Mouse (Mus musculus) neural tube, embryonic 14.5 days (tissue): ENCODE data around the gene Hist1h2bf. TPM values are rescaled to one million over a fixed set of nuclear protein-coding genes. Genes with fewer than 3 reads are reported as not detected.
"Not testable (repeated sequence)": the region's sequence is repeated elsewhere in the genome, so short reads cannot be mapped to it uniquely, and the experiment has no call there.

Source experiments
- ATAC-seq: fragments of 200-750 bp; cut with Nextera tagmentation; 2 replicates; pipeline ENCODE4 v1.8.0; 2017; ENCODE audit warnings: low read depth, mild to moderate bottlenecking, moderate TSS enrichment, moderate library complexity
- H3K27ac ChIP-seq: fragments of 300-500 bp; sonication (generic); 2 replicates; pipeline ENCODE4 v1.5.1; 2014; ENCODE audit warnings: low read depth, mild to moderate bottlenecking, control low read depth, low read length, moderate library complexity, mixed read lengths
- H3K27me3 ChIP-seq: fragments of 300-500 bp; sonication (generic); 2 replicates; pipeline ENCODE4 v1.6.1; 2014; ENCODE audit warnings: low read length; ENCODE audit not compliant: control insufficient read depth, insufficient read depth
- H3K36me3 ChIP-seq: fragments of 300-500 bp; sonication (generic); 2 replicates; pipeline ENCODE4 v1.6.1; 2014; ENCODE audit warnings: low read length, mixed read lengths; ENCODE audit not compliant: control insufficient read depth, insufficient read depth
- H3K4me1 ChIP-seq: fragments of 300-500 bp; sonication (generic); 2 replicates; pipeline ENCODE4 v1.6.1; 2014; ENCODE audit warnings: low read length; ENCODE audit not compliant: control insufficient read depth, insufficient read depth
- H3K4me2 ChIP-seq: fragments of 300-500 bp; sonication (generic); 2 replicates; pipeline ENCODE4 v1.6.1; 2014; ENCODE audit warnings: mild to moderate bottlenecking, low read depth, low read length, control low read depth
- H3K4me3 ChIP-seq: fragments of 300-500 bp; sonication (generic); 2 replicates; pipeline ENCODE4 v1.5.1; 2014; ENCODE audit warnings: low read depth, low read length, control low read depth, mixed read lengths
- H3K9ac ChIP-seq: fragments of 300-500 bp; sonication (generic); replicated peaks from 2 replicates; pipeline ENCODE4 v1.6.1; 2014; ENCODE audit warnings: low read depth, mild to moderate bottlenecking, control low read depth, low read length, mixed read lengths
- H3K9me3 ChIP-seq: fragments of 300-500 bp; sonication (generic); 2 replicates; pipeline ENCODE4 v1.6.1; 2016; ENCODE audit warnings: low read length; ENCODE audit not compliant: control insufficient read depth
- WGBS: fragments of 180-500 bp; shearing (Covaris S2); extraction: QIAGEN DNeasy Blood & Tissue Kit; methylation state at CpG from one replicate; pipeline ENCODE4 v1.1.7; 2014; 5-methylcytosine and 5-hydroxymethylcytosine counted together
- polyA plus RNA-seq: library from polyadenylated mRNA; unstranded; fragments of >200 nt; fragmentation: Nextera tagmentation; extraction: Ambion mirVana; gene quantifications from 2 replicates; pipeline ENCODE4 v1.2.1, GENCODE M21; 2014

Hist1h2bf gene
- polyA plus RNA-seq, 1 experiment from 2014 or later: not detected

DNA sequence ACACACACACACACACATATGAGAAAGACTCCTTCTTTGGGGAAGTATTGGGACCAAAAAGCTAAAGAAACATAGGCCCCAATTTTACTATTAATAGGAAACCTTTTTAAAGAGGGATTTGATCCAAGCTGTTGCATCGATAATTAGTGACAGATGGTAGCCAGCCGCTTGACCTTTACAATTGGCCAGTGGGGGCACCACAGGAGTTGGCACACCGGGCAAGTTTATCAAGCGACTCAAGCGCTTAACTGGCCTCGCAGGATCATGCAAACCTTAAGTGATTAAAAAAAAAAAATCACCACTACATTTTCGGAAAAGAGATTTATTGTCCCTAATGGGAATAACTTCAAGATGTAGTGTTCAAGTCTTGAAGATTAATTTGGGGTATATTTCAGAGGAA, 18.6 kb upstream of the Hist1h2bf start:
- Histone ChIP-seq H3K4me1 (no peaks in the 10 kb centered on the region), H3K36me3 (no peaks in the 10 kb centered on the region), H3K4me3 (no peak overlapping the region), H3K27ac (no peak overlapping the region), H3K27me3 (no peaks in the 10 kb centered on the region), H3K9ac (no peak overlapping the region), H3K4me2 (no peak overlapping the region), H3K9me3 (no peaks in the 10 kb centered on the region)
- WGBS: 93% methylated on average over 7 of the region's 7 CpGs
- ATAC-seq: no peak

DNA sequence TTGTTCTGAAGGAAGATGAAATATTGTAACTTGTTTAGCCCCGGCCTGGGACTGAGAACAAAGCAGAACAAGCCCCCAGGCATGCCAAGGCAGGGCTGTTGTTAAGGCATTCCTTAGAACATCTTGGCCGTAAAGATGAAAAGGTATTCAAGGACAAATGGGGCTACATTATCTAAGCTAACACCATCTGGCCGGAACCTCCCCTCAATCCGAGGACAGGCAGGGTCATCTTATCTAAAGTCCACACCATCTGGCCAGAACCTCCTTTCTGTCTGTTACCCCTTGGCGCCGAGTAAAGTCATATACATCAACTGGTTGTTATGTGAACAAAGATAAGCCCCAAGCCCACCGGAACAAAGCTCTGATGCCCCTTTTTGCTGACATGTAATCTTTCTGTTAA, 17.9 kb upstream of the Hist1h2bf start:
- H3K4me1 ChIP-seq, H3K27ac ChIP-seq, H3K4me3 ChIP-seq, H3K27me3 ChIP-seq, H3K9ac ChIP-seq, H3K9me3 ChIP-seq, H3K36me3 ChIP-seq, ATAC-seq, H3K4me2 ChIP-seq: not testable (repeated sequence)
- 84% methylated on average over 7 of the region's 7 CpGs for whole genome bisulfite sequencing

- Histone ChIP-seq H3K9me3 (no peaks in the 10 kb centered on the region), H3K27ac (no peak overlapping the region), H3K4me1 (peaks cover 7% of the 10 kb centered on the region), H3K9ac (no peak overlapping the region), H3K27me3 (no peaks in the 10 kb centered on the region), H3K4me2 (no peak overlapping the region), H3K4me3 (no peak overlapping the region), H3K36me3 (no peaks in the 10 kb centered on the region)
- ATAC-seq: no peak
- 94% methylated on average over 7 of the region's 7 CpGs for WGBS
Observed at GRCm38 (mm10) chr13:23591206-23591605, 17.2 kb upstream of the Hist1h2bf start.

DNA sequence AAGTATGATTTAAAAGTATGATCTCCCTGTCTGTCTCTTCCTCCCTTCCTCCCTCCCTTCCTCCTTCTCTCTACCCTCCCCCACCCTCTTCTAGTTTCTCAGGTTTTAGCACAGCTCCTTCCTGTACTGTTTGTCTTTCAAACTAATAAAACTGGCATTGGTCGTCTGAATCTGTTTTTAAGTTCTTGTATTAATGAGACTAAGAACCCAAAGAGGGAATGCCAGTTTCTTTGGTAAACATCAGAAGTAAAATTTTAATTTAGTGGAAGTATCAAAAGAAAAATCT, 12.9 kb upstream of the Hist1h2bf start:
- Histone ChIP-seq H3K9ac (no peak overlapping the region), H3K27ac (no peak overlapping the region; the same call in 1 of the 2 replicates), H3K9me3 (no peaks in the 10 kb centered on the region), H3K4me2 (peak overlapping the region; percentile 62), H3K4me1 (peaks cover 21% of the 10 kb centered on the region), H3K27me3 (no peaks in the 10 kb centered on the region), H3K4me3 (0 out of 2 replicates have a peak overlapping the region, but pooled peaks have one; percentile 46), H3K36me3 (no peaks in the 10 kb centered on the region)
- ATAC-seq: no peak
- WGBS: 0% methylated on average over 1 of the region's 1 CpGs

DNA sequence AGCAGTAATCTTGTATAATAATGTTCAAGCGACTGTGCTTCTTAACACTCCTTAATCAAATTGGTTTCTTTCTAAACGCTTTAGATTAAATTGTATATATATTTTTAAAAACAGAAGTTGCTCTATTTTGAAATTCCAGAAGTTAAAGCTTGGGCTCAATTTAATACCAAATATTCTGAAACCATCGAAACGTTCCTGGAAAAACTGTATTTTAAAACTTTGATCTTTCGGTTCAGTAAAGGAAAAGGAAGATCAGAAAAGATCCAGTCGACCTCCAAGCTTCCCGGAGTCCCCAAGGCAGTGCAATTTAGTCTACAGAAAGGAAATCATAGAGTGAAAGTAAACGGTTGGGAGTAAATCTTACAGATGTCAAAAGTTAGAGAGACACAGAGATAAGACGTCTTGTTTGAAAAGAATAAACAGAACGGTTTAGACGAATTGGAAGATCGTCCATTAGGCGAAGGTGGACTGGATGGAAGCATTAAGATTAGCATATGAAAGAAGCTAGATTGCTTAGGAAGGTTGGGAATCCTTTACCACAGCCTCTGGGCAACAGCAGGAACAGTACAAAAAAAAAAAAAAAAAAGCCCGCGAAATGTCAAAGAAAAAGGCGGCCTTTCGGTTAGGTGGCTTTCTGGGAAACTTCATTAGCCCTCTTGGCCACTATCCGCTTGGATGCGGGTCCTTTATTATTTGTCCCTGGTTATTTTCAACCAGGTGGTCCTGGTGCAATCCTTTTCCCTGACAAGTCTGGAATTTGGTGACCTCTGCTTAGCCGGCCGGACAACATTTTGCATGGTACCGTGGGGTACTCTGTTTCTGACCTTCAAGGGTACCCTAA, 12.3 kb upstream of the Hist1h2bf start:
- H3K27ac ChIP-seq: peak overlapping the region; percentile 55
- peaks cover 23% of the 10 kb centered on the region for H3K4me1 ChIP-seq
- H3K4me2 ChIP-seq: peak overlapping the region; percentile 62
- no peak for ATAC-seq
- 0 out of 2 replicates have a peak overlapping the region, but pooled peaks have one; percentile 28 for H3K9ac ChIP-seq
- peak overlapping the region; percentile 46 for H3K4me3 ChIP-seq
- no peaks in the 10 kb centered on the region for H3K36me3 ChIP-seq
- no peaks in the 10 kb centered on the region for H3K9me3 ChIP-seq
- H3K27me3 ChIP-seq: no peaks in the 10 kb centered on the region
- under 1% methylated on average over 22 of the region's 22 CpGs for WGBS

DNA sequence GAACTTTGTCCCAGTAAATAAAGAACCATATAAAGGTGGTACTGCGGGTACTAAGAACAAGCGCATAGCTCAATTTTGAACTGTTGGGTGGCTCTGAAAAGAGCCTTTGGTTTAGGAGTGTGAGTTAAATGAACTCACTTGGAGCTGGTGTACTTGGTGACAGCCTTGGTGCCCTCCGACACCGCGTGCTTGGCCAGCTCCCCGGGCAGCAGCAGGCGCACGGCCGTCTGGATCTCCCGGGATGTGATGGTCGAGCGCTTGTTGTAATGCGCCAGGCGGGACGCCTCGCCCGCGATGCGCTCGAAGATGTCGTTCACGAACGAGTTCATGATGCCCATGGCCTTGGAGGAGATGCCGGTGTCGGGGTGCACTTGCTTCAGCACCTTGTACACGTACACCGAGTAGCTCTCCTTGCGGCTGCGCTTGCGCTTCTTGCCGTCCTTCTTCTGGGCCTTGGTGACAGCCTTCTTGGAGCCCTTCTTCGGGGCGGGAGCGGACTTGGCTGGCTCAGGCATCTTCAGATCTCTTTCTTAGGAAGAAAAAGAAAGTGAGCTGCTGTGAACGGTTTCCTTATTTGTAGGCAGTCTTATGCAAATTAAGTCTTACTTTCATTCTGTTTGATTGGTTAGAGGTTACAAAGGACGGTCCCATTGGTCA, 11.6 kb upstream of the Hist1h2bf start:
- WGBS: 0% methylated on average over 19 of the region's 36 CpGs

GRCm38 (mm10) chr13:23585029-23585441, 11.0 kb upstream of the Hist1h2bf start:
- Histone ChIP-seq H3K4me1 (peaks cover 23% of the 10 kb centered on the region), H3K27me3 (no peaks in the 10 kb centered on the region), H3K9me3 (no peaks in the 10 kb centered on the region), H3K9ac (peak overlapping the region; percentile 72), H3K36me3 (no peaks in the 10 kb centered on the region), H3K4me2 (peak overlapping the region; percentile 92), H3K27ac (peak overlapping the region; percentile 92), H3K4me3 (peak overlapping the region; percentile 46)
- no peak for ATAC-seq
- under 1% methylated on average over 21 of the region's 21 CpGs for WGBS

More for the DNA sequence above, 11.6 kb upstream of the Hist1h2bf start:
- Histone ChIP-seq H3K27ac (peak overlapping the region; percentile 92), H3K4me1 (peaks cover 23% of the 10 kb centered on the region), H3K4me3 (peak overlapping the region; percentile 46), H3K9ac (peak overlapping the region; percentile 72), H3K4me2 (peak overlapping the region; percentile 92)
- H3K36me3 ChIP-seq, H3K9me3 ChIP-seq, H3K27me3 ChIP-seq: not testable (repeated sequence)
- ATAC-seq: peak; percentile 89

GRCm38 (mm10) chr13:23584331-23584730, 10.3 kb upstream of the Hist1h2bf start:
- Histone ChIP-seq H3K4me1 (peaks cover 23% of the 10 kb centered on the region), H3K27me3 (no peaks in the 10 kb centered on the region), H3K27ac (peak overlapping the region; percentile 92; the same call in 1 of the 2 replicates), H3K4me3 (peak overlapping the region; percentile 46), H3K9me3 (no peaks in the 10 kb centered on the region), H3K36me3 (no peaks in the 10 kb centered on the region), H3K9ac (peak overlapping the region; percentile 72; the same call in 1 of the 2 replicates), H3K4me2 (peak overlapping the region; percentile 92)
- no peak for ATAC-seq

DNA sequence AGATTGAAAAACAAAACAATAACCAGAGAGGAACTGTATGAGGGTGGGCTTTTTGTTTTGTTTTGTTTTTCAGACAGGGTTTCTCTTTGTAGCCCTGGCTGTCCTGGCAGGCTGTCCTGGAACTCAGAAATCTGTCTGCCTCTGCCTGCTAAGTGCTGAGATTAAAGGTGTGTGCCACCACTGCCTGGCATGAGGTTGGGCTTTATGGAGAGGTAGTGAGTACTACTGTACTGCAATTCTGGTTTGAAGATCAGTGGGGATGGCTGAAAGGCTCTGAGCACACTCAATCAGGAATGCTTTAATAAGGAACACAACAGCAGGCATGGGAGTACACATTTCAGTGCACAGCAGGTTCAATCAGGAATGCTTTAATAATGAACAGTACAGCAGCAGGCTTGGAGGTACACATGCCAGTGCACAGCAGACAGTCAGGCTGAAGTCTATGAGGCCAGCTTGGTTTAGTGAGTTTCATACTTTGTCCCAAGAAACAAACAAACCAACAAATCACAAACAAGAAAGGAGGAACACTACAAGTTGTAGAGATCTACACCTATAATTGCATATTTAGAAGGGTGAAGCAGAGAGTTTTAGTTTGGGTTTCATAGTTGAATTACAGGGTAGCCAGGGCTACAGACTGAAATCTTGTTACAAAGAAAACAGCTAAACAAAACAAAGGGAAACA, 9.5 kb upstream of the Hist1h2bf start:
- Histone ChIP-seq H3K36me3 (no peaks in the 10 kb centered on the region), H3K27ac (no peak overlapping the region), H3K27me3 (no peaks in the 10 kb centered on the region), H3K9me3 (no peaks in the 10 kb centered on the region), H3K4me3 (no peak overlapping the region), H3K9ac (no peak overlapping the region), H3K4me1 (peaks cover 23% of the 10 kb centered on the region), H3K4me2 (no peak overlapping the region)
- ATAC-seq: no peak
